Comparison of ENCODE assay signal across 26 mouse cellular contexts in the genomic region with DNA sequence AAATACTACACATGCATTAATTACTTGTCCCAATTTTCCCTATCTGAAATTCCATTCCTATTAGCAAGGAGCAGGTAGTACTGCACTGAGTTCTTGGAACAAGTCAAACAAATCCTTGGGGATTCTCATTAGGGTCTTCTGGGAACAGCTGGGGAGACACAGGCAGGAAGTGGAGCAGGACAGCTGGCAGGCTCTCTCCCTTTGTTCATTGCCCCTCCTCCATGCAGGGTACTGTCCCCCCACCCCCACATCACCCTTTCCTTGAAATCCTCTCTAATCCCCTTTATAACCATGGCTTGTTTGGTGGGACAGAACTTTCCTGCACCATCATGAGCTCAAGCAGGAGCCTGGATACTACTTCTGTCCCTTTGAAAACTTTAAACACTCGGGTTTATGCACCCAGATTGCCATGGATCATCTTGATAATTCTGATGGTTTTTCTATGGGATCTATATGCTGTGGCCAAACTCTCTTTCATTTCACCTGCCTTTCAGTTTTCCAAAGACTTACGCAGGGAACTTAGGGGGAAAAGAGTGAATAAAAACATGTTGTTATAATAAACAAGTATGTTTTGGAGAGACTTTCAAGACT.
A peak's percentile ranks its signal among the peaks of the same experiment; 100 is the strongest.
DNase-seq lines count a peak whose midpoint lies in the region; ATAC-seq and TF ChIP-seq lines count a peak whose summit lies in the region.
"Had no signal": no experiment of that assay in that cellular context is flagged by ENCODE, and none has a peak within 500 bp of the region (broad histone marks: within the 10 kb centered on the region; RNA-seq: fewer than 3 reads in every experiment).

No protein-coding gene starts in this region.

- no peak for TF ChIP-seq CTCF in forebrain, postnatal 0 days (IDR thresholded peaks at IDR 0.05; ENCODE audit: low read depth)

- H3K4me3 ChIP-seq in forebrain, embryonic 10.5 days: no peak overlapping the region
- H3K4me3 ChIP-seq in forebrain, postnatal 0 days (ENCODE audit: low read depth, low read length): no peak overlapping the region
- H3K4me3 ChIP-seq in limb, embryonic 13.5 days: no peak overlapping the region
- H3K4me3 ChIP-seq in limb, embryonic 10.5 days: no peak overlapping the region
- no peak overlapping the region for H3K4me3 ChIP-seq in hindbrain, embryonic 14.5 days (replicated peaks; ENCODE audit: low read length)
- H3K4me3 ChIP-seq: erythroblast, embryonic 14.5 days; heart, adult 2 months; intestine, embryonic 15.5 days; left cerebral cortex, adult 2 months; liver, embryonic 12.5 days had no signal

- no peaks in the 10 kb centered on the region for H3K36me3 ChIP-seq in forebrain, embryonic 10.5 days (replicated peaks)
- H3K36me3 ChIP-seq in forebrain, postnatal 0 days (ENCODE audit: insufficient read depth): no peaks in the 10 kb centered on the region
- no peaks in the 10 kb centered on the region for H3K36me3 ChIP-seq in limb, embryonic 13.5 days
- H3K36me3 ChIP-seq in limb, embryonic 10.5 days: no peaks in the 10 kb centered on the region
- H3K36me3 ChIP-seq in hindbrain, embryonic 14.5 days (replicated peaks; ENCODE audit: control insufficient read depth, insufficient read depth): no peaks in the 10 kb centered on the region
- H3K36me3 ChIP-seq: intestine, embryonic 15.5 days; liver, embryonic 12.5 days had no signal

- DNase-seq in forebrain, embryonic 10.5 days (ENCODE audit: extremely low spot score, low spot score): no peak
- no peak for DNase-seq in forebrain, postnatal 0 days
- DNase-seq in limb, embryonic 10.5 days (ENCODE audit: low spot score): no peak
- no peak for DNase-seq in hindbrain, embryonic 14.5 days (ENCODE audit: low spot score)
- DNase-seq in retina, postnatal 1 day: peak; percentile 80
- no peak for DNase-seq in urinary bladder, postnatal 25 days (ENCODE audit: low spot score)
- DNase-seq in ovary, postnatal 36 days (ENCODE audit: low spot score): no peak
- DNase-seq: adrenal gland, postnatal 14 days; cerebellum, adult 11 months; cerebellum, postnatal 14 days; gastrocnemius, postnatal 14 days; heart, adult 2 months; heart, postnatal 4 days; kidney, adult 9 months; kidney, postnatal 36 days; left cerebral cortex, postnatal 4 days; lung, embryonic 14.5 days; lung, postnatal 36 days; thymus, postnatal 36 days had no signal

- H3K4me1 ChIP-seq in forebrain, embryonic 10.5 days: peaks cover 10% of the 10 kb centered on the region
- no peaks in the 10 kb centered on the region for H3K4me1 ChIP-seq in forebrain, postnatal 0 days (ENCODE audit: insufficient read depth)
- H3K4me1 ChIP-seq in limb, embryonic 13.5 days: no peaks in the 10 kb centered on the region
- no peaks in the 10 kb centered on the region for H3K4me1 ChIP-seq in limb, embryonic 10.5 days
- no peaks in the 10 kb centered on the region for H3K4me1 ChIP-seq in hindbrain, embryonic 14.5 days (replicated peaks; ENCODE audit: control insufficient read depth, insufficient read depth, low read length)
- H3K4me1 ChIP-seq: intestine, embryonic 15.5 days; liver, embryonic 12.5 days had no signal

- ATAC-seq in forebrain, postnatal 0 days: no peak
- 0 out of 2 replicates have a peak, but pooled peaks have one; percentile 24 for ATAC-seq in limb, embryonic 13.5 days (ENCODE audit: low FRiP score, low read depth)
- peak; percentile 37; the same call in 1 of the 2 replicates for ATAC-seq in hindbrain, embryonic 14.5 days (ENCODE audit: low FRiP score)
- ATAC-seq: CD4-positive, CD25-positive, alpha-beta regulatory T cell, adult 4 months; intestine, embryonic 15.5 days; liver, embryonic 12.5 days; Patski had no signal

- no peaks in the 10 kb centered on the region for H3K9me3 ChIP-seq in forebrain, embryonic 10.5 days
- H3K9me3 ChIP-seq in forebrain, postnatal 0 days (ENCODE audit: low read length): no peaks in the 10 kb centered on the region
- H3K9me3 ChIP-seq in limb, embryonic 13.5 days: no peaks in the 10 kb centered on the region
- H3K9me3 ChIP-seq in limb, embryonic 10.5 days (replicated peaks): no peaks in the 10 kb centered on the region
- no peaks in the 10 kb centered on the region for H3K9me3 ChIP-seq in hindbrain, embryonic 14.5 days (ENCODE audit: control insufficient read depth, low read length)
- H3K9me3 ChIP-seq: intestine, embryonic 15.5 days; liver, embryonic 12.5 days had no signal

- no peak overlapping the region for H3K9ac ChIP-seq in forebrain, postnatal 0 days
- no peak overlapping the region for H3K9ac ChIP-seq in limb, embryonic 13.5 days
- no peak overlapping the region for H3K9ac ChIP-seq in hindbrain, embryonic 14.5 days
- H3K9ac ChIP-seq: intestine, embryonic 15.5 days; liver, embryonic 12.5 days; lung, embryonic 14.5 days had no signal

- H3K4me2 ChIP-seq in forebrain, postnatal 0 days (ENCODE audit: low read depth): no peak overlapping the region
- H3K4me2 ChIP-seq in limb, embryonic 13.5 days (replicated peaks): no peak overlapping the region
- H3K4me2 ChIP-seq in hindbrain, embryonic 14.5 days (replicated peaks): no peak overlapping the region
- H3K4me2 ChIP-seq: intestine, embryonic 15.5 days; liver, embryonic 12.5 days; lung, embryonic 14.5 days had no signal

- no peaks in the 10 kb centered on the region for H3K27me3 ChIP-seq in forebrain, embryonic 10.5 days (ENCODE audit: poor library complexity, severe bottlenecking)
- no peaks in the 10 kb centered on the region for H3K27me3 ChIP-seq in forebrain, postnatal 0 days (ENCODE audit: insufficient read depth, low read length)
- no peaks in the 10 kb centered on the region for H3K27me3 ChIP-seq in limb, embryonic 13.5 days
- no peaks in the 10 kb centered on the region for H3K27me3 ChIP-seq in limb, embryonic 10.5 days (ENCODE audit: low read depth, poor library complexity, severe bottlenecking)
- H3K27me3 ChIP-seq in hindbrain, embryonic 14.5 days (ENCODE audit: control insufficient read depth, insufficient read depth, low read length): no peaks in the 10 kb centered on the region
- H3K27me3 ChIP-seq: intestine, embryonic 15.5 days; liver, embryonic 12.5 days had no signal

- WGBS in forebrain, embryonic 10.5 days: 38% methylated on average over 2 of the region's 2 CpGs
- WGBS in forebrain, postnatal 0 days: 34% methylated on average over 2 of the region's 2 CpGs
- 54% methylated on average over 2 of the region's 2 CpGs for WGBS in limb, embryonic 13.5 days
- WGBS in limb, embryonic 10.5 days: 68% methylated on average over 2 of the region's 2 CpGs
- WGBS in hindbrain, embryonic 14.5 days: 62% methylated on average over 2 of the region's 2 CpGs

- H3K27ac ChIP-seq in forebrain, embryonic 10.5 days: 0 out of 2 replicates have a peak overlapping the region, but pooled peaks have one; percentile 6
- H3K27ac ChIP-seq in forebrain, postnatal 0 days (ENCODE audit: low read depth, low read length): no peak overlapping the region
- H3K27ac ChIP-seq in limb, embryonic 13.5 days: no peak overlapping the region
- no peak overlapping the region for H3K27ac ChIP-seq in limb, embryonic 10.5 days
- H3K27ac ChIP-seq in hindbrain, embryonic 14.5 days: no peak overlapping the region
- H3K27ac ChIP-seq: heart, adult 2 months; intestine, embryonic 15.5 days; left cerebral cortex, adult 2 months; liver, embryonic 12.5 days had no signal
